Mouse (Mus musculus) B cell, adult 67 days (primary cell): ENCODE data around the gene Sult2a6. TPM values are rescaled to one million over a fixed set of nuclear protein-coding genes. Genes with fewer than 3 reads are reported as not detected.

ENCODE experiments used
- total RNA-seq, 2 experiments: library from RNA; stranded (reverse); gene quantifications; 4 replicates each; pipeline ENCODE4 v1.2.4; 2023

Gene Sult2a6
- not detected for total RNA-seq

GRCm38 (mm10) chr7:14254770-14255169 is at the start of gene Sult2a6:
Gene Sult2a6 (minus strand): TSS chr7:14254870.

Other genes starting within 250 kb of the Sult2a6 start
- not detected for gene Sult2a3, start 131.8 kb downstream of the Sult2a6 start, total RNA-seq
- gene Obox8, start 78.7 kb upstream of the Sult2a6 start, total RNA-seq: not detected
- gene Sult2a8, start 191.9 kb upstream of the Sult2a6 start, total RNA-seq: not detected
- not detected for gene Sult2a7, start 239.4 kb upstream of the Sult2a6 start, total RNA-seq